Mouse (Mus musculus) embryonic facial prominence, embryonic 14.5 days (tissue): ENCODE data around the gene Dact2. TPM values are rescaled to one million over a fixed set of nuclear protein-coding genes. Genes with fewer than 3 reads are reported as not detected.
A peak's percentile ranks its signal among the peaks of the same experiment; 100 is the strongest.

Experiments used
- ATAC-seq: fragments of 200-750 bp; cut with Nextera tagmentation; 2 replicates; pipeline ENCODE4 v1.8.0; 2017; ENCODE audit warnings: low read depth, moderate number of reproducible peaks, moderate TSS enrichment
- DNase-seq: peaks from one replicate; pipeline ENCODE4 v3.0.0-alpha.2; 2015; ENCODE audit warnings: low spot score
- H3K27ac ChIP-seq: fragments of 300-500 bp; sonication (generic); replicated peaks from 2 replicates; pipeline ENCODE4 v1.5.1; 2014; ENCODE audit warnings: low read depth, mild to moderate bottlenecking, low read length, moderate library complexity
- H3K27me3 ChIP-seq: fragments of 300-500 bp; sonication (generic); replicated peaks from 2 replicates; pipeline ENCODE4 v1.6.1; 2014; ENCODE audit warnings: low read length; ENCODE audit not compliant: control insufficient read depth, insufficient read depth
- H3K36me3 ChIP-seq: fragments of 300-500 bp; sonication (generic); 2 replicates; pipeline ENCODE4 v1.6.1; 2014; ENCODE audit warnings: low read length, mixed read lengths; ENCODE audit not compliant: control insufficient read depth, insufficient read depth
- H3K4me1 ChIP-seq: fragments of 300-500 bp; sonication (generic); 2 replicates; pipeline ENCODE4 v1.6.1; 2014; ENCODE audit warnings: antibody characterized with exemption, low read length; ENCODE audit not compliant: control insufficient read depth, insufficient read depth
- H3K4me2 ChIP-seq: fragments of 300-500 bp; sonication (generic); 2 replicates; pipeline ENCODE4 v1.6.1; 2014; ENCODE audit warnings: low read depth, mild to moderate bottlenecking, low read length, moderate library complexity, mixed read lengths
- H3K4me3 ChIP-seq: fragments of 300-500 bp; sonication (generic); 2 replicates; pipeline ENCODE4 v1.5.1; 2014; ENCODE audit warnings: low read depth, mild to moderate bottlenecking, low read length
- H3K9ac ChIP-seq: fragments of 300-500 bp; sonication (generic); 2 replicates; pipeline ENCODE4 v1.6.1; 2014; ENCODE audit warnings: low read depth, mild to moderate bottlenecking, low read length, moderate library complexity, mixed read lengths
- H3K9me3 ChIP-seq: fragments of 300-500 bp; sonication (generic); 2 replicates; pipeline ENCODE4 v1.6.1; 2016; ENCODE audit warnings: low read length; ENCODE audit not compliant: control insufficient read depth
- WGBS: fragments of 180-500 bp; shearing (Covaris S2); extraction: QIAGEN DNeasy Blood & Tissue Kit; methylation state at CpG from one replicate; pipeline ENCODE4 v1.1.7; 2014; 5-methylcytosine and 5-hydroxymethylcytosine counted together
- polyA plus RNA-seq: library from polyadenylated mRNA; unstranded; fragments of >200 nt; fragmentation: Nextera tagmentation; extraction: Ambion mirVana; gene quantifications from 2 replicates; pipeline ENCODE4 v1.2.1, GENCODE M21; 2014

The Dact2 gene
- polyA plus RNA-seq, 1 experiment from 2014 or later: 4.4 TPM

DNA sequence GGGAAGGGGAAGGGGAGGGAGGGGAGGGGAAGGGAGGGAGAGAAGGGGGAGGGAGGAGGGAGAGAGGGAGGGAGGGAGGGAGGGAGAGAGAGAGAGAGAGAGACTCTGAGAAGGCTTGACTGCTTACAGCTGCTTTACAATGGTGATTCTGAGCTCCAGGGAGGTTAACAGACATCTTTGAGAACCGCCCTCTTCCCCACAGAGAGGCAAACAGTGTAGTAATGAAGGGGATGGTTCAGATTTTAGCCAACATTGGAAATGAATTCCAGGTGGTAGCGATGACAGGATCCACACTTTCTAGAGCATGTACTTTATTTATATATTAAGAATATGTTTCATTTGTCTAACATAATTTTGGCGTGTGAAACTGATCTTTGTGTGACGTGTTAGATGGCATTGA is 22.7 kb upstream of the Dact2 start:
- H3K4me1 ChIP-seq: peaks cover 12% of the 10 kb centered on the region
- H3K9me3 ChIP-seq: no peaks in the 10 kb centered on the region
- ATAC-seq (no peak; the same call in 1 of the 2 replicates), DNase-seq (peak; percentile 71)
- H3K4me3 ChIP-seq: no peak overlapping the region
- no peak overlapping the region for H3K27ac ChIP-seq
- WGBS: 21% methylated on average over 4 of the region's 4 CpGs
- no peaks in the 10 kb centered on the region for H3K36me3 ChIP-seq
- peak overlapping the region; percentile 15; the same call in 1 of the 2 replicates for H3K4me2 ChIP-seq
- H3K9ac ChIP-seq: no peak overlapping the region
- H3K27me3 ChIP-seq: no peaks in the 10 kb centered on the region

DNA sequence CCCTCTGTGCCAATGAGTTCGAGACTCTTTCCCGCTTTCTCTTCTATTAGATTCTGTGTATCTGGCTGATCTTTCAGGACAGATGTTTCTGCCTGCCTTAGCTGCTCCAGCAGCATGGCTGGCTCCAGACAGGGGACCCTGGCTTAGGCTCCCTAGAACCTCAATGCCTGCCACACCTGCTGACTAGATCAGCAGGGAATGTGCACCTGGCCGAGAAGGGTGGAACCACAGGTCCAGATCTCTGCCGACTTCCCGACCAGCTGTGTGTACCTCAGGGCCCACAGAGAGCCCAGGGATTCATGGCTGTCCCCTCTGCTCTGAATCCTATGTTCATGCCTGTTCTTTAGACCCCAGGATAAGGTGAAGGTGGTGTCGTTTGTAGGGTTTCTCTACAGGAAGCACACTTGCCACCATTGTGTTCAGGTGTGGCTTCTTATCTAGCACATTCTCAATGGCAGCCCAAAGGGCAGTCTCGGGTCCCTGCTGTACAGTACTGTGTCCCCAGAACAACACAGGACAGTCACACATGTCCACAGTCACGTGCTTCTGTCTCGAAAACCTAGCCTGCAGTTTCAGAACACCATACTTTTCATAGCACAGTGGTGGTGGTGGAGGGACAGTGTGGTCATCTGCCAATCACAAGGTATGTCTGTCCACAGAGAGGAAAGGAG is 22.0 kb upstream of the Dact2 start:
- ATAC-seq (no peak), DNase-seq (no peak)
- WGBS: 69% methylated on average over 9 of the region's 9 CpGs
- peaks cover 7% of the 10 kb centered on the region for H3K4me1 ChIP-seq
- H3K9ac ChIP-seq: no peak overlapping the region
- H3K27me3 ChIP-seq: no peaks in the 10 kb centered on the region
- no peaks in the 10 kb centered on the region for H3K9me3 ChIP-seq
- no peak overlapping the region for H3K27ac ChIP-seq
- no peak overlapping the region for H3K4me2 ChIP-seq
- H3K36me3 ChIP-seq: no peaks in the 10 kb centered on the region
- H3K4me3 ChIP-seq: no peak overlapping the region

DNA sequence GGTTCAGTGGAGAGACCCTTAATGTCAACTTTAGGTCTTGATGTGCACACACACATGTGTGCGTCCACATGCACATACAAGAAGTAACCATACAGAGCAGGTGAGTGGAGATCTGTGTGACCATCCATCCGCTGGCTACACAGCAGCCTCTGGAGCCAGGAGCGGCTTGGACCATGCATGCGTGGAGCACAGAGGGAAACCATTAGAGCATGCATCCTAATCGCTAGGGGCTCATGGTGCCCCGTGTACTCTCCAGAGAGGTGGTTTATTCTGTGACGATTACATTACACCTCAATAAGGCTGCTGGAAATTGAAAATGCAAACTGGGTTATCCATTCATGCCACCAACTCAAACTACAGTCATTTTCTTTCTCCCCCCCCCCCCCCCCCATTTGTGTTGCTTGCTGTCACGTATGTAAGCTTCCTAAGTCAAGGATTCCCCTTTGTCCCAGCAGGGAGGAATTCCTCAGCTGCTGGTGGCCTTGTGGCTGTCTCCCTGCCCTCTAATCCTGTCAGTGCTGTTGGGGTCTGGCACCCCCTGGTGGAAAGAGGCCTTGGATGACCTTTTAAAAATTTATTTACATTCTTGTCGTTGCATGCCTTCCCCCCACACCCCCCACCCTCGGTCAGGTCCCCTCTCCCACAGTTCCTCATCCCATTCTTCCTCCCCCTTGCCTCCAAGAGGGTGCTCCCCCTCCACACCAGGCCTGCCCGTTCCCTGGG is 17.9 kb upstream of the Dact2 start:
- no peaks in the 10 kb centered on the region for H3K9me3 ChIP-seq
- 35% methylated on average over 11 of the region's 11 CpGs for WGBS
- no peak overlapping the region for H3K4me3 ChIP-seq
- DNase-seq (no peak), ATAC-seq (no peak)
- H3K4me1 ChIP-seq: no peaks in the 10 kb centered on the region
- no peak overlapping the region for H3K27ac ChIP-seq
- H3K27me3 ChIP-seq: no peaks in the 10 kb centered on the region
- no peak overlapping the region for H3K4me2 ChIP-seq
- no peaks in the 10 kb centered on the region for H3K36me3 ChIP-seq
- H3K9ac ChIP-seq: no peak overlapping the region

DNA sequence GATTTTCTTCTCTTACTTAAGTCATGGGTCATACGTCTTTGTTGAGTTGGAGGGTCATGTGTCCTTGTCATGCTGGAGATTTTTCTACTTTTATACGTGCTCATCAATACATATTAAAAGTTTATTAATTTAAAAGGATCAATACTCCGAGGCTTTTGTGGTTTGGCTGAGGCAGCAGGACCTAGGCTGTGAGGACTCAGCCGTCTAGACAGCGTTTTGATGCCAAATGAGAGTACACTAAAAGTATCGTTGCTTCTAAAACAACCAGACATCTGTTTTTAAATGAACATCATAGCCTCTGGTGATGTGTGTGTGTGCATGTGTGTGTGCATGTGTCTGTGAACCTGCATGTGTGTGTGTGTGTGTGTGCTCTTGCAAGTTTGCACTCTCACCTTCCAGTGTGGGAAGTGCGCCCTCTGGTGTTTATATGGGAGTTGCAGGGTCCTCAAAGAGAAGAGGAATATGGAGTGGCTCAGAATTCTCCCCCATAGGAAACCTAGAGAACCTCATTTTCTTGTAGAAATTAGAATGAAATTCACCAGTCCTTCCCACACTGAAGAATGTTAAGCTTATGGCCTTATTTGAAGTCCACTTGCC is 16.6 kb upstream of the Dact2 start:
- no peak overlapping the region for H3K4me2 ChIP-seq
- DNase-seq: peak; percentile 72
- 0 out of 2 replicates have a peak, but pooled peaks have one; percentile 41 for ATAC-seq
- H3K9me3 ChIP-seq: no peaks in the 10 kb centered on the region
- H3K27me3 ChIP-seq: no peaks in the 10 kb centered on the region
- no peak overlapping the region for H3K27ac ChIP-seq
- H3K4me1 ChIP-seq: no peaks in the 10 kb centered on the region
- H3K36me3 ChIP-seq: no peaks in the 10 kb centered on the region
- H3K4me3 ChIP-seq: no peak overlapping the region
- H3K9ac ChIP-seq: no peak overlapping the region
- 61% methylated on average over 7 of the region's 7 CpGs for WGBS

DNA sequence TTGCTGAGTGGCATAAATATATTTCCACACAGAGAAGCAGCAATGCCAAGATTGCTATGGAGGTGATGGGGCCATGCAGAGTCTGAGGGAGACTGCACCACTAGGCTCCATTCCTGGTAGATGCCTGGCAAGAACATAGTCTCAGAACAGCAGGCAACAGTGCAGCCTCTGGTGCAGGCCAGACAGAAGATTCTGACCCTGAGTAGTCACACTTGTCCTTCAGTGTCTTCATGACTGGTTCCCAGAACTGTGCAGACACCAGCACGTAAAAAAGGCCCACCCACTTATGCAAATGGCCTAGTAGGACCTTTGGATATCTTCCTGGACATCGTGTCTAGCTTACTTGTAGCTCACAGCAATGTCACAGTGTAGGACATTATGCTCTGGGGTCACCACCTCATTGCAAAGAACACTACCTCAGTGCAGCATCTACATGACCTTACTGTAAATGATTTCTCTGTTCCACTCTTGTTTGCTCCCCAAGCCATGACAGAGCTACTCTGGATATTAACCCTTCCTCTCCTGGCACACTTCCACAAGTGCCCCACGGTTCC is 9.9 kb upstream of the Dact2 start:
- H3K4me1 ChIP-seq: no peaks in the 10 kb centered on the region
- WGBS: 58% methylated on average over 3 of the region's 3 CpGs
- no peak overlapping the region for H3K9ac ChIP-seq
- no peaks in the 10 kb centered on the region for H3K36me3 ChIP-seq
- H3K4me2 ChIP-seq: no peak overlapping the region
- DNase-seq: no peak
- H3K27me3 ChIP-seq: no peaks in the 10 kb centered on the region
- no peak for ATAC-seq
- H3K4me3 ChIP-seq: no peak overlapping the region
- no peak overlapping the region for H3K27ac ChIP-seq
- H3K9me3 ChIP-seq: no peaks in the 10 kb centered on the region

DNA sequence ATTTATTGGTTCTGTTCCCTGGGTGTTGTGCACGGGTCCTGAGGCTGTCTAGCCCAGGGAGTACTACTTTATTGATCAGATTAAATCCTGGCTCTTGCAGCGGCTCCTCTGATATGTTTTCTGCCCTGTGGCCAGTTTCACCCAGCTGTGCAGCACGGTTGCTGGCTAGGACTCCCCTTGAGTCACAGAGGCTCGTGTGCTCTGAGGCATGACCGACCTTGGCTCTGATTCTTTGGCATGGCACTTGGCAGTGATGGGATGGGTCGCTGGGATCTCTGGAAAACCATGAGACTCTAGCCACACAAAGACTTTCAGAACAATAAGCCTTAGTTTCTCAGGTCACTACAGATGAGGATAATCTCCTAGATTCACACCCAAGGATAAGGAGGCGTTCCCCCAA is 8.7 kb upstream of the Dact2 start:
- ATAC-seq (no peak), DNase-seq (no peak)
- Histone ChIP-seq H3K9me3 (no peaks in the 10 kb centered on the region), H3K36me3 (no peaks in the 10 kb centered on the region), H3K4me3 (no peak overlapping the region), H3K4me2 (no peak overlapping the region), H3K4me1 (no peaks in the 10 kb centered on the region), H3K9ac (no peak overlapping the region), H3K27me3 (no peaks in the 10 kb centered on the region), H3K27ac (no peak overlapping the region)
- WGBS: 75% methylated on average over 7 of the region's 7 CpGs

DNA sequence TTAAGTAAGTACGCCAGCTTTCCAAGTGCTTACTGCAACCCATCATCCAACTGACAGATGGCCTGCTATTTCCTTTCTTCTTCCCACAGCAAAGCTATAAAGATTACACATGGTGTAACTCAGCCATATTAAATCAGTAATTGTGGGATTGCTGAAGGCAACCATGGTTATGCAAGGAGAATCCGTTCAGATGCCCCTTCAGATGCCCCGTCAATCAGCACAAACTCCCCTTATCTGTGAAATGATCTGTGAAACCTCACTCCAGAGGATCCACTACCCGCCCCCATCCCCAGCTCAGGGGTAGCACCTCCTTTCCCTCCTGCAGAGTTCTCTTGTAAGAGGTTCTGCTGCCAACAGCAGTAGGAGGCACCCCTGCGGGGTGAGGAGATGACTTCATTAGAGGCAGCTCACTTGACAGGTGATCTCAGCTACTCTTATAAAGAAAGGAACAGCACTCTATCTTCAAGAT is 3.0 kb upstream of the Dact2 start:
- Histone ChIP-seq H3K27me3 (peaks cover 37% of the 10 kb centered on the region), H3K9me3 (no peaks in the 10 kb centered on the region), H3K36me3 (no peaks in the 10 kb centered on the region), H3K4me3 (no peak overlapping the region), H3K9ac (no peak overlapping the region), H3K4me1 (0 out of 2 replicates have a peak, but pooled peaks cover 9% of the 10 kb centered on the region), H3K27ac (no peak overlapping the region), H3K4me2 (no peak overlapping the region)
- 26% methylated on average over 5 of the region's 5 CpGs for WGBS
- DNase-seq: no peak
- ATAC-seq: no peak

DNA sequence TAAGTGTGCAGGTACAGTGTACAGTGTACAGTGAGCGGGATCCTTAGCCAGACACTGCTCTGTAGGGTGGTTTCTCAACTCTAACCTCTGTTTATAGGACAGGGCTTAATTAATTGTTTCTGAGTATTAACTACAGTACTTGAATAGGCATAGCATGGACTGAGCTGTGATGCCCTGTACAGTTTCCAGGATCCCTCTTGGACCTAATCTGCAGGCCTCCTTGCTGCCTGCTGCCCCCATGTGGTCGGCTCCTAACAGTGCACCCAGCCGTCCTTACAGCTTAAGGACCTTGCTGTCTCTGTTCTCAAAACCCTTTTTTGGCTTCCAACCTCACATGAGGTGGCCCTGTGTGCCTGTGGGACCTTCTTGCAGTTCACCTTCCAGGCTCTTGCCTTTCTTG is 2.0 kb upstream of the Dact2 start:
- H3K9ac ChIP-seq: no peak overlapping the region
- no peaks in the 10 kb centered on the region for H3K36me3 ChIP-seq
- DNase-seq (peak; percentile 79), ATAC-seq (no peak)
- H3K27me3 ChIP-seq: peaks cover 45% of the 10 kb centered on the region
- no peak overlapping the region for H3K4me2 ChIP-seq
- no peak overlapping the region for H3K4me3 ChIP-seq
- H3K27ac ChIP-seq: no peak overlapping the region
- WGBS: 35% methylated on average over 3 of the region's 3 CpGs
- no peaks in the 10 kb centered on the region for H3K9me3 ChIP-seq
- H3K4me1 ChIP-seq: peaks cover 17% of the 10 kb centered on the region
